Comparison of ENCODE assay signal across 8 mouse cellular contexts in genomic region chr7:133176256-133177178, GRCm38 (mm10). TPM values are rescaled to one million over a fixed set of nuclear protein-coding genes. Genes with fewer than 3 reads are reported as not detected.
DNase-seq lines count a peak whose midpoint lies in the region; ATAC-seq and TF ChIP-seq lines count a peak whose summit lies in the region.
"Had no signal": no experiment of that assay in that cellular context is flagged by ENCODE, and none has a peak within 500 bp of the region (broad histone marks: within the 10 kb centered on the region; RNA-seq: fewer than 3 reads in every experiment).

No protein-coding gene starts in this region.

- TF ChIP-seq POLR2A in olfactory bulb, adult 2 months (IDR thresholded peaks at IDR 0.05; ENCODE audit: insufficient read depth, low read depth, low read length), result no peak

- 83% methylated on average over 10 of the region's 10 CpGs for WGBS in midbrain, embryonic 12.5 days
- 75% methylated on average over 10 of the region's 10 CpGs for WGBS in midbrain, embryonic 16.5 days
- 20% methylated on average over 10 of the region's 10 CpGs for WGBS in heart, postnatal 0 days
- 41% methylated on average over 10 of the region's 10 CpGs for WGBS in olfactory bulb, adult 2 months

- no peaks in the 10 kb centered on the region for H3K27me3 ChIP-seq in midbrain, embryonic 12.5 days
- no peaks in the 10 kb centered on the region for H3K27me3 ChIP-seq in midbrain, embryonic 16.5 days (ENCODE audit: control insufficient read depth, insufficient read depth, low read depth, low read length)
- no peaks in the 10 kb centered on the region for H3K27me3 ChIP-seq in heart, postnatal 0 days (ENCODE audit: control insufficient read depth, insufficient read depth, low read length)
- H3K27me3 ChIP-seq: limb, embryonic 13.5 days had no signal

- ATAC-seq in midbrain, embryonic 12.5 days (ENCODE audit: low FRiP score, low read depth), result no peak
- ATAC-seq in midbrain, embryonic 16.5 days, result no peak
- peak; percentile 79 for ATAC-seq in heart, postnatal 0 days (ENCODE audit: insufficient read depth, low read depth)

- no peak for TF ChIP-seq CTCF in heart, postnatal 0 days (IDR thresholded peaks at IDR 0.05; ENCODE audit: low read depth)
- TF ChIP-seq CTCF in olfactory bulb, adult 2 months (IDR thresholded peaks at IDR 0.05; ENCODE audit: insufficient read depth, low read depth, low read length), result no peak

- no peaks in the 10 kb centered on the region for H3K9me3 ChIP-seq in midbrain, embryonic 12.5 days
- H3K9me3 ChIP-seq in midbrain, embryonic 16.5 days (replicated peaks; ENCODE audit: control insufficient read depth, low read length, poor library complexity, severe bottlenecking), result no peaks in the 10 kb centered on the region
- no peaks in the 10 kb centered on the region for H3K9me3 ChIP-seq in heart, postnatal 0 days (replicated peaks; ENCODE audit: control insufficient read depth, low read length)

- no peaks in the 10 kb centered on the region for H3K36me3 ChIP-seq in midbrain, embryonic 12.5 days
- no peaks in the 10 kb centered on the region for H3K36me3 ChIP-seq in midbrain, embryonic 16.5 days (ENCODE audit: control insufficient read depth, insufficient read depth, low read length)
- H3K36me3 ChIP-seq in heart, postnatal 0 days (replicated peaks; ENCODE audit: control insufficient read depth, insufficient read depth, low read length), result no peaks in the 10 kb centered on the region
- H3K36me3 ChIP-seq: limb, embryonic 13.5 days had no signal

- H3K4me3 ChIP-seq in midbrain, embryonic 12.5 days, result no peak overlapping the region
- H3K4me3 ChIP-seq in midbrain, embryonic 16.5 days (ENCODE audit: low read depth, low read length), result no peak overlapping the region
- no peak overlapping the region for H3K4me3 ChIP-seq in heart, postnatal 0 days (ENCODE audit: low read depth, low read length)
- no peak overlapping the region for H3K4me3 ChIP-seq in olfactory bulb, adult 2 months (ENCODE audit: insufficient read depth, low read depth, low read length)
- H3K4me3 ChIP-seq: limb, embryonic 13.5 days had no signal

- peak; percentile 96 for DNase-seq in cerebellum, postnatal 14 days
- peak; percentile 75 for DNase-seq in heart, postnatal 0 days (ENCODE audit: low spot score)
- no peak for DNase-seq in thymus, postnatal 0 days (ENCODE audit: low spot score)
- no peak for DNase-seq in embryo, embryonic 10.5 days (ENCODE audit: low spot score)

- H3K4me1 ChIP-seq in midbrain, embryonic 12.5 days, result no peaks in the 10 kb centered on the region
- no peaks in the 10 kb centered on the region for H3K4me1 ChIP-seq in midbrain, embryonic 16.5 days (ENCODE audit: control insufficient read depth, insufficient read depth, low read length)
- H3K4me1 ChIP-seq in heart, postnatal 0 days (ENCODE audit: control insufficient read depth, insufficient read depth), result peaks cover 14% of the 10 kb centered on the region
- H3K4me1 ChIP-seq in olfactory bulb, adult 2 months (ENCODE audit: control insufficient read depth, insufficient read depth, low read length), result peaks cover 8% of the 10 kb centered on the region

- H3K9ac ChIP-seq in midbrain, embryonic 12.5 days (replicated peaks), result 0 out of 2 replicates have a peak overlapping the region, but pooled peaks have one; percentile 6
- H3K9ac ChIP-seq in midbrain, embryonic 16.5 days (ENCODE audit: low read depth, low read length), result no peak overlapping the region
- H3K9ac ChIP-seq in heart, postnatal 0 days (replicated peaks; ENCODE audit: low read depth, low read length), result no peak overlapping the region
- H3K9ac ChIP-seq: limb, embryonic 13.5 days had no signal

- TF ChIP-seq EP300 in heart, postnatal 0 days (IDR thresholded peaks at IDR 0.05; ENCODE audit: low read depth), result 0 out of 2 replicates have a peak, but pooled peaks have one; percentile 61

- no peak overlapping the region for H3K4me2 ChIP-seq in midbrain, embryonic 12.5 days (replicated peaks)
- no peak overlapping the region for H3K4me2 ChIP-seq in midbrain, embryonic 16.5 days (ENCODE audit: low read length)
- H3K4me2 ChIP-seq in heart, postnatal 0 days (ENCODE audit: low read depth, low read length), result peak overlapping the region; percentile 26
- H3K4me2 ChIP-seq: limb, embryonic 13.5 days had no signal

- no peak overlapping the region for H3K27ac ChIP-seq in midbrain, embryonic 12.5 days (replicated peaks)
- no peak overlapping the region for H3K27ac ChIP-seq in midbrain, embryonic 16.5 days (ENCODE audit: low read length)
- H3K27ac ChIP-seq in heart, postnatal 0 days (ENCODE audit: low read depth), result peak overlapping the region; percentile 62
- 0 out of 2 replicates have a peak overlapping the region, but pooled peaks have one; percentile 18 for H3K27ac ChIP-seq in olfactory bulb, adult 2 months (ENCODE audit: insufficient read depth, low read depth, low read length)
- H3K27ac ChIP-seq: limb, embryonic 13.5 days had no signal

RNA-seq across cellular contexts. Expression of gene Ctbp2, which starts 52.4 kb away (rescaled TPM):
- polyA plus RNA-seq in midbrain, embryonic 12.5 days (2016; fragmentation: Nextera tagmentation; extraction: Ambion mirVana), result 111 and 118 TPM in 2 replicates
- 43.7 and 52.4 TPM in 2 replicates for polyA plus RNA-seq in midbrain, embryonic 16.5 days (2015; fragmentation: Nextera tagmentation; extraction: Ambion mirVana)
- total RNA-seq in heart, postnatal 0 days (2014; rRNA removed; ENCODE audit: low replicate concordance), result 66.6 and 71.3 TPM in 2 replicates
- 27.0 and 27.9 TPM in 2 replicates for polyA plus RNA-seq in heart, postnatal 0 days (2015; fragmentation: Nextera tagmentation; extraction: Ambion mirVana)
- polyA plus RNA-seq in olfactory bulb, adult 2 months (2012; ENCODE audit: insufficient read depth, insufficient read length, low replicate concordance, missing spikeins), result not detected in 2 replicates
- 11.2 and 11.9 TPM in 2 replicates for polyA plus RNA-seq in thymus, postnatal 0 days (2015; fragmentation: Nextera tagmentation; extraction: Ambion mirVana)

RNA-seq across cellular contexts. Expression of gene Fgfr2, which starts 53.4 kb away (rescaled TPM):
- polyA plus RNA-seq in midbrain, embryonic 12.5 days (2016; fragmentation: Nextera tagmentation; extraction: Ambion mirVana), result 96.5 and 98.9 TPM in 2 replicates
- 20.8 and 23.8 TPM in 2 replicates for polyA plus RNA-seq in midbrain, embryonic 16.5 days (2015; fragmentation: Nextera tagmentation; extraction: Ambion mirVana)
- 10.0 and 11.5 TPM in 2 replicates for total RNA-seq in heart, postnatal 0 days (2014; rRNA removed; ENCODE audit: low replicate concordance)
- 3.8 TPM in 2 replicates for polyA plus RNA-seq in heart, postnatal 0 days (2015; fragmentation: Nextera tagmentation; extraction: Ambion mirVana)
- polyA plus RNA-seq in olfactory bulb, adult 2 months (2012; ENCODE audit: insufficient read depth, insufficient read length, low replicate concordance, missing spikeins), result not detected in 2 replicates
- 23.6 and 24.2 TPM in 2 replicates for polyA plus RNA-seq in thymus, postnatal 0 days (2015; fragmentation: Nextera tagmentation; extraction: Ambion mirVana)

Comparison
In these comparisons a context has a peak if more than half of its experiments do, and no peak if none do; other contexts are left out.
1. H3K27ac ChIP-seq: peak in heart, postnatal 0 days (single experiment) and olfactory bulb, adult 2 months (single experiment); none in midbrain, embryonic 12.5 days (single experiment) and midbrain, embryonic 16.5 days (single experiment).
2. DNase-seq: peak in cerebellum, postnatal 14 days (2 of 2) and heart, postnatal 0 days (single experiment); none in thymus, postnatal 0 days (single experiment) and embryo, embryonic 10.5 days (single experiment).
3. RNA of gene Ctbp2, which starts 52.4 kb away (polyA plus RNA-seq): 111 to 118 TPM in midbrain, embryonic 12.5 days, 43.7 to 52.4 TPM in midbrain, embryonic 16.5 days, 27.0 to 27.9 TPM in heart, postnatal 0 days and 11.2 to 11.9 TPM in thymus, postnatal 0 days; not detected in olfactory bulb, adult 2 months; every median in the first group is over 10 times any median in the second.